9 mouse cellular contexts compared by ENCODE assay signal in genomic region chr1:155229464-155230411, GRCm38 (mm10). TPM values are rescaled to one million over a fixed set of nuclear protein-coding genes. Genes with fewer than 3 reads are reported as not detected.
DNase-seq lines count a peak whose midpoint lies in the region; ATAC-seq and TF ChIP-seq lines count a peak whose summit lies in the region.
"Had no signal": no experiment of that assay in that cellular context is flagged by ENCODE, and none has a peak within 500 bp of the region (broad histone marks: within the 10 kb centered on the region; RNA-seq: fewer than 3 reads in every experiment).

No protein-coding gene starts in this region.

- H3K4me2 ChIP-seq in forebrain, postnatal 0 days (ENCODE audit: low read depth): no peak overlapping the region
- no peak overlapping the region for H3K4me2 ChIP-seq in hindbrain, embryonic 14.5 days (replicated peaks)

- no peak overlapping the region for H3K4me3 ChIP-seq in forebrain, postnatal 0 days (ENCODE audit: low read depth, low read length)
- no peak overlapping the region for H3K4me3 ChIP-seq in hindbrain, embryonic 14.5 days (replicated peaks; ENCODE audit: low read length)
- H3K4me3 ChIP-seq: megakaryocyte, embryonic 14.5 days had no signal

- DNase-seq in heart, adult 11 months: peak; percentile 98
- DNase-seq in heart, postnatal 25 days (ENCODE audit: low spot score): no peak
- DNase-seq in Patski (ENCODE audit: low read depth, low spot score): no peak
- DNase-seq in forebrain, postnatal 0 days: peak; percentile 62
- DNase-seq in hindbrain, embryonic 14.5 days (ENCODE audit: low spot score): peak; percentile 66
- DNase-seq in neural tube, embryonic 10.5 days (ENCODE audit: extremely low spot score, low spot score): peak; percentile 71
- DNase-seq in layer of hippocampus, postnatal 36 days: no peak
- DNase-seq in ovary, postnatal 10 days (ENCODE audit: low spot score): no peak

- CTCF ChIA-PET in Patski (lab: Charles Lee): interaction anchor here (0.7 to 2.2 kb wide), 6 partner anchors 10 to 201 kb away, joined by 3 to 12 read pairs (median 3); partner anchors contain the start of gene BC034090

- intact Hi-C loops in heart, postnatal 25 days (cut with DNase I): no loop called here

- H3K36me3 ChIP-seq in forebrain, postnatal 0 days (ENCODE audit: insufficient read depth): no peaks in the 10 kb centered on the region; the same call in 1 of the 2 replicates
- no peaks in the 10 kb centered on the region for H3K36me3 ChIP-seq in hindbrain, embryonic 14.5 days (replicated peaks; ENCODE audit: control insufficient read depth, insufficient read depth)

- POLR2A ChIA-PET in Patski (lab: Charles Lee): interaction anchor here (1.4 to 2.1 kb wide), 2 partner anchors 12 to 14 kb away, joined by 3 to 9 read pairs; partner anchors contain the start of gene BC034090

- in situ Hi-C loops in Patski (cut with MboI; ENCODE audit: low pct_unique_long_range_greater_than_20kb): loop anchor here (10.0 kb wide), 2 partner anchors 295 to 1075 kb away; no protein-coding TSS in a partner anchor

- H3K9ac ChIP-seq in forebrain, postnatal 0 days: 0 out of 2 replicates have a peak overlapping the region, but pooled peaks have one; percentile 3
- no peak overlapping the region for H3K9ac ChIP-seq in hindbrain, embryonic 14.5 days

- H3K9me3 ChIP-seq in forebrain, postnatal 0 days (ENCODE audit: low read length): no peaks in the 10 kb centered on the region
- no peaks in the 10 kb centered on the region for H3K9me3 ChIP-seq in hindbrain, embryonic 14.5 days (ENCODE audit: control insufficient read depth, low read length)
- H3K9me3 ChIP-seq: megakaryocyte, embryonic 14.5 days had no signal

- ATAC-seq in Patski: peak; percentile 14
- ATAC-seq in forebrain, postnatal 0 days: peak; percentile 28
- ATAC-seq in hindbrain, embryonic 14.5 days (ENCODE audit: low FRiP score): peak; percentile 68

- peak overlapping the region; percentile 54; the same call in 1 of the 2 replicates for H3K27ac ChIP-seq in forebrain, postnatal 0 days (ENCODE audit: low read depth, low read length)
- H3K27ac ChIP-seq in hindbrain, embryonic 14.5 days: peak overlapping the region; percentile 84

- peaks cover 32% of the 10 kb centered on the region for H3K4me1 ChIP-seq in forebrain, postnatal 0 days (ENCODE audit: insufficient read depth)
- peaks cover 55% of the 10 kb centered on the region for H3K4me1 ChIP-seq in hindbrain, embryonic 14.5 days (replicated peaks; ENCODE audit: control insufficient read depth, insufficient read depth, low read length)

- H3K27me3 ChIP-seq in Patski: no peaks in the 10 kb centered on the region
- H3K27me3 ChIP-seq in forebrain, postnatal 0 days (ENCODE audit: insufficient read depth, low read length): no peaks in the 10 kb centered on the region
- H3K27me3 ChIP-seq in hindbrain, embryonic 14.5 days (ENCODE audit: control insufficient read depth, insufficient read depth, low read length): no peaks in the 10 kb centered on the region

- 22% methylated on average over 14 of the region's 14 CpGs for WGBS in forebrain, postnatal 0 days
- 15% methylated on average over 14 of the region's 14 CpGs for WGBS in hindbrain, embryonic 14.5 days

- no peak for TF ChIP-seq CTCF in Patski (IDR thresholded peaks at IDR 0.05)
- TF ChIP-seq CTCF in forebrain, postnatal 0 days (IDR thresholded peaks at IDR 0.05; ENCODE audit: low read depth): no peak

RNA-seq across cellular contexts. Expression of gene BC034090, which starts 14.5 kb away (rescaled TPM):
- 10 to 100 TPM; 38.0 to 41.4 TPM for total RNA-seq in heart, postnatal 25 days (2021)
- polyA plus RNA-seq in Patski (2021): 75.8 TPM
- total RNA-seq in forebrain, postnatal 0 days (2014; rRNA removed): 7.4 and 9.9 TPM in 2 replicates
- 1.4 and 2.5 TPM in 2 replicates for polyA plus RNA-seq in forebrain, postnatal 0 days (2015; fragmentation: Nextera tagmentation; extraction: Ambion mirVana)
- polyA plus RNA-seq in hindbrain, embryonic 14.5 days (2014; fragmentation: Nextera tagmentation; extraction: Ambion mirVana): 4.0 and 4.1 TPM in 2 replicates
- total RNA-seq in layer of hippocampus, postnatal 36 days (2021): 1 to 10 TPM; 5.9 to 6.7 TPM

Comparison
In these comparisons a context has a peak if more than half of its experiments do, and no peak if none do; other contexts are left out.
1. DNase-seq: peak in heart, adult 11 months (single experiment), forebrain, postnatal 0 days (single experiment), hindbrain, embryonic 14.5 days (single experiment) and neural tube, embryonic 10.5 days (single experiment); none in heart, postnatal 25 days (single experiment), Patski (single experiment), layer of hippocampus, postnatal 36 days (0 of 2) and ovary, postnatal 10 days (single experiment).
2. ATAC-seq: peak in every context shown above with its lines; median percentile 68 in hindbrain, embryonic 14.5 days; 28 in forebrain, postnatal 0 days; 14 in Patski.